Mouse (Mus musculus) spleen, adult 2 months (tissue): ENCODE measurements around the gene Flywch1. TPM values are rescaled to one million over a fixed set of nuclear protein-coding genes. Genes with fewer than 3 reads are reported as not detected.

Experiments used
- DNase-seq, 2 experiments: peaks; one replicate each; pipeline versions ENCODE4 v3.0.0 to v3.0.0-alpha.2; 2012 to 2021; ENCODE audit warnings: low spot score in 2 of 2, low read depth in 1 of 2
- H3K27ac ChIP-seq: fragments of 200-500 bp; 2 replicates; pipeline ENCODE4 v1.5.1; 2012; ENCODE audit warnings: low read length, inconsistent platforms; ENCODE audit not compliant: insufficient read depth
- H3K27me3 ChIP-seq: fragments of 200-500 bp; 2 replicates; pipeline ENCODE4 v1.6.1; 2012; ENCODE audit warnings: mild to moderate bottlenecking, moderate library complexity, low read length, inconsistent platforms; ENCODE audit not compliant: control insufficient read depth, insufficient read depth
- H3K36me3 ChIP-seq: fragments of 200-500 bp; 2 replicates; pipeline ENCODE4 v1.6.1; 2012; ENCODE audit warnings: mild to moderate bottlenecking, low read length, inconsistent platforms; ENCODE audit not compliant: control insufficient read depth, insufficient read depth
- H3K4me1 ChIP-seq: fragments of 200-500 bp; 2 replicates; pipeline ENCODE4 v1.6.1; 2011; ENCODE audit warnings: inconsistent platforms; ENCODE audit not compliant: control insufficient read depth, insufficient read depth, insufficient read length
- H3K4me3 ChIP-seq: fragments of 200-500 bp; 2 replicates; pipeline ENCODE4 v1.5.1; 2011; ENCODE audit warnings: mild to moderate bottlenecking, inconsistent platforms; ENCODE audit not compliant: insufficient read depth, insufficient read length; ENCODE audit errors: extremely low read depth
- CTCF ChIP-seq: fragments of 200-500 bp; IDR thresholded peaks from 2 replicates; pipeline ENCODE4 v1.5.1; 2011; ENCODE audit warnings: mild to moderate bottlenecking, inconsistent platforms; ENCODE audit not compliant: insufficient read depth, insufficient read length, insufficient replicate concordance; ENCODE audit errors: extremely low read depth
- POLR2A ChIP-seq: fragments of 200-500 bp; IDR thresholded peaks from 2 replicates; pipeline ENCODE4 v1.6.1; 2011; ENCODE audit warnings: low read depth, low read length, inconsistent platforms
- WGBS: fragments of 180-500 bp; shearing (Covaris S2); methylation state at CpG from one replicate; pipeline ENCODE4 v1.1.7; 2018; 5-methylcytosine and 5-hydroxymethylcytosine counted together
- polyA plus RNA-seq: library from polyadenylated mRNA; depleted of rRNA; stranded (reverse); fragments of >200 nt; gene quantifications from 2 replicates; pipeline ENCODE4 v1.2.3, GENCODE M21; 2012

Flywch1 gene
- polyA plus RNA-seq, 1 experiment = 17.4 TPM

GRCm38 (mm10) chr17:23762976-23763375 is 8.4 kb downstream of the Flywch1 start:
- Histone ChIP-seq H3K27ac (no peak overlapping the region), H3K4me1 (no peaks in the 10 kb centered on the region), H3K36me3 (peaks cover 2% of the 10 kb centered on the region; the same call in 1 of the 2 replicates), H3K27me3 (no peaks in the 10 kb centered on the region), H3K4me3 (no peak overlapping the region)
- DNase-seq = no peak
- whole genome bisulfite sequencing = 92% methylated on average over 11 of the region's 11 CpGs
- no peak for TF ChIP-seq POLR2A
- no peak for TF ChIP-seq CTCF

GRCm38 (mm10) chr17:23761155-23761554 is 10.2 kb downstream of the Flywch1 start:
- TF ChIP-seq CTCF = no peak
- TF ChIP-seq POLR2A = no peak
- no peaks in the 10 kb centered on the region for H3K27me3 ChIP-seq
- H3K27ac ChIP-seq = no peak overlapping the region
- H3K4me1 ChIP-seq = no peaks in the 10 kb centered on the region
- no peak for DNase-seq
- H3K4me3 ChIP-seq = no peak overlapping the region
- 95% methylated on average over 3 of the region's 3 CpGs for WGBS
- H3K36me3 ChIP-seq = peaks cover 5% of the 10 kb centered on the region; the same call in 1 of the 2 replicates

- no peaks in the 10 kb centered on the region for H3K4me1 ChIP-seq
- DNase-seq = no peak
- no peak overlapping the region for H3K27ac ChIP-seq
- WGBS = 92% methylated on average over 9 of the region's 9 CpGs
- H3K4me3 ChIP-seq = no peak overlapping the region
- H3K36me3 ChIP-seq = peaks cover 9% of the 10 kb centered on the region; the same call in 1 of the 2 replicates
- no peaks in the 10 kb centered on the region for H3K27me3 ChIP-seq
- TF ChIP-seq CTCF = no peak
Observed at GRCm38 (mm10) chr17:23760231-23760630, 11.2 kb downstream of the Flywch1 start.

- peaks cover 9% of the 10 kb centered on the region; the same call in 1 of the 2 replicates for H3K36me3 ChIP-seq
- no peak overlapping the region for H3K4me3 ChIP-seq
- H3K27me3 ChIP-seq = no peaks in the 10 kb centered on the region
- DNase-seq = no peak
- H3K27ac ChIP-seq = no peak overlapping the region
- H3K4me1 ChIP-seq = no peaks in the 10 kb centered on the region
- 98% methylated on average over 8 of the region's 8 CpGs for WGBS
- TF ChIP-seq POLR2A (no peak), CTCF (no peak)
Observed at GRCm38 (mm10) chr17:23758801-23759200, 12.6 kb downstream of the Flywch1 start.

GRCm38 (mm10) chr17:23757581-23757980 is 13.8 kb downstream of the Flywch1 start:
- WGBS = 91% methylated on average over 9 of the region's 9 CpGs
- no peak for DNase-seq
- H3K4me1 ChIP-seq = no peaks in the 10 kb centered on the region
- H3K27me3 ChIP-seq = no peaks in the 10 kb centered on the region
- H3K27ac ChIP-seq = no peak overlapping the region
- H3K4me3 ChIP-seq = no peak overlapping the region
- TF ChIP-seq POLR2A (no peak), CTCF (no peak)
- peaks cover 9% of the 10 kb centered on the region; the same call in 1 of the 2 replicates for H3K36me3 ChIP-seq

GRCm38 (mm10) chr17:23755689-23756088 is 15.7 kb downstream of the Flywch1 start:
- no peaks in the 10 kb centered on the region for H3K27me3 ChIP-seq
- WGBS = 81% methylated on average over 13 of the region's 13 CpGs

GRCm38 (mm10) chr17:23749400-23750191 is 21.8 kb downstream of the Flywch1 start:
- Histone ChIP-seq H3K27ac (no peak overlapping the region), H3K4me3 (no peak overlapping the region; the same call in 1 of the 2 replicates), H3K4me1 (peaks cover 11% of the 10 kb centered on the region; the same call in 1 of the 2 replicates), H3K27me3 (peaks cover 12% of the 10 kb centered on the region; the same call in 1 of the 2 replicates), H3K36me3 (no peaks in the 10 kb centered on the region; the same call in 1 of the 2 replicates)
- TF ChIP-seq CTCF = no peak
- no peak for TF ChIP-seq POLR2A
- DNase-seq = no peak
- WGBS = 86% methylated on average over 11 of the region's 11 CpGs

More at GRCm38 (mm10) chr17:23755689-23756088, 15.7 kb downstream of the Flywch1 start:
- DNase-seq = no peak
- H3K27ac ChIP-seq = no peak overlapping the region
- TF ChIP-seq POLR2A (no peak), CTCF (no peak)
- H3K36me3 ChIP-seq = peaks cover 9% of the 10 kb centered on the region; the same call in 1 of the 2 replicates
- H3K4me1 ChIP-seq = no peaks in the 10 kb centered on the region
- H3K4me3 ChIP-seq = no peak overlapping the region
